In the genomic region with DNA sequence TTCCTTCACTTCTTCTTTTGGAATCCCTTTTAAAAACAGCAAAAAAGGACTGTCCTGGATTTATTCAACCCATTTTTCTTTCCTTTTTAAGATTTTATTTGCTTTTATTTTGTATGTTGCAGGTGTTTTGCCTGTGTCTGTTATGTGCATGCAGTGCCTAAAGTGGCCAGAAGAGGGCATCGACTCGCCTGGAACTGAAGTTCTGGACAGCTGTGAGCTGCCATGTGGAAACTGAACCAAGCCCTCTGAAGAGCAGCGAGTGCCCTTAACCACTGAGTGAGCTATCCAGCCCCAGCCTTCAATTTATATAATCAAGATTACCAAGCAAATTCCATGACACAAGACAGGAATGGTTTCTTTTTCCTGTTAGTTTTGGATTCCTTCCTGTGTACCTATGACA, we compare ENCODE assay signal across 8 mouse cellular contexts. TPM values are rescaled to one million over a fixed set of nuclear protein-coding genes. Genes with fewer than 3 reads are reported as not detected.
DNase-seq lines count a peak whose midpoint lies in the region; ATAC-seq and TF ChIP-seq lines count a peak whose summit lies in the region.

No protein-coding gene starts in this region.

- no peak; the same call in 1 of the 2 replicates for ATAC-seq in liver, embryonic 13.5 days (ENCODE audit: low read depth)

- WGBS in liver, embryonic 13.5 days (ENCODE audit: insufficient replicate concordance), result 10% methylated on average over 3 of the region's 3 CpGs

- TF ChIP-seq POLR2A in cortical plate, adult 2 months (IDR thresholded peaks at IDR 0.05; ENCODE audit: extremely low read depth, insufficient read depth, low read length), result no peak

- peak; percentile 90 for TF ChIP-seq CTCF in layer of hippocampus, adult 2 months (conservative IDR thresholded peaks at IDR 0.05)
- peak; percentile 62 for TF ChIP-seq CTCF in cortical plate, adult 2 months (IDR thresholded peaks at IDR 0.05; ENCODE audit: extremely low read depth, insufficient read depth, low read length)

- H3K36me3 ChIP-seq in liver, embryonic 13.5 days, result peaks cover 35% of the 10 kb centered on the region

- no peaks in the 10 kb centered on the region for H3K9me3 ChIP-seq in liver, embryonic 13.5 days (replicated peaks)

- H3K9ac ChIP-seq in liver, embryonic 13.5 days, result no peak overlapping the region

- no peak overlapping the region for H3K4me2 ChIP-seq in liver, embryonic 13.5 days

- peak; percentile 30 to 57 for DNase-seq in layer of hippocampus, adult 2 months (ENCODE audit: low spot score in 2 of 2)
- no peak for DNase-seq in layer of hippocampus, adult 9-11 months
- peak; percentile 69 for DNase-seq in T-cell, adult 2 months (ENCODE audit: low spot score)
- peak; percentile 80 for DNase-seq in heart, postnatal 4 days
- DNase-seq in liver, embryonic 13.5 days, result peak; percentile 48
- DNase-seq in retina, embryonic 14.5 days (ENCODE audit: low spot score), result peak; percentile 76
- peak; percentile 88 for DNase-seq in thymus, postnatal 4 days

- no peaks in the 10 kb centered on the region for H3K27me3 ChIP-seq in liver, embryonic 13.5 days

- no peak overlapping the region for H3K4me3 ChIP-seq in layer of hippocampus, adult 2 months
- no peak overlapping the region for H3K4me3 ChIP-seq in cortical plate, adult 2 months (ENCODE audit: insufficient read depth, low read length)
- H3K4me3 ChIP-seq in liver, embryonic 13.5 days (replicated peaks), result no peak overlapping the region

- no peaks in the 10 kb centered on the region for H3K4me1 ChIP-seq in cortical plate, adult 2 months (ENCODE audit: control insufficient read depth, insufficient read depth, low read length)
- H3K4me1 ChIP-seq in liver, embryonic 13.5 days (replicated peaks), result peaks cover 5% of the 10 kb centered on the region; the same call in 1 of the 2 replicates

- no peak overlapping the region for H3K27ac ChIP-seq in layer of hippocampus, adult 2 months
- no peak overlapping the region for H3K27ac ChIP-seq in cortical plate, adult 2 months (ENCODE audit: insufficient read depth, low read length)
- H3K27ac ChIP-seq in liver, embryonic 13.5 days, result no peak overlapping the region

RNA-seq across cellular contexts. Expression of a gene that starts 15.4 kb away (rescaled TPM):
- total RNA-seq in layer of hippocampus, adult 2 months (2021), result 10 to 100 TPM; 63.2 to 65.6 TPM
- polyA plus RNA-seq in cortical plate, adult 2 months (2012; rRNA removed), result 68.6 and 69.0 TPM in 2 replicates
- 100 to 1,000 TPM; 259 to 279 TPM for total RNA-seq in heart, postnatal 4 days (2021)
- polyA plus RNA-seq in liver, embryonic 13.5 days (2015; fragmentation: Nextera tagmentation; extraction: Ambion mirVana), result 58.2 and 71.8 TPM in 2 replicates

RNA-seq across cellular contexts. Expression of a gene that starts 57.9 kb away (rescaled TPM):
- 10 to 100 TPM; 17.1 to 17.9 TPM for total RNA-seq in layer of hippocampus, adult 2 months (2021)
- 10.3 and 10.9 TPM in 2 replicates for polyA plus RNA-seq in cortical plate, adult 2 months (2012; rRNA removed)
- total RNA-seq in heart, postnatal 4 days (2021), result 10 to 100 TPM; 14.9 to 16.8 TPM
- polyA plus RNA-seq in liver, embryonic 13.5 days (2015; fragmentation: Nextera tagmentation; extraction: Ambion mirVana), result 8.0 and 11.1 TPM in 2 replicates

RNA-seq across cellular contexts. Expression of a gene that starts 58.2 kb away (rescaled TPM):
- 10 to 100 TPM; 18.9 to 20.5 TPM for total RNA-seq in layer of hippocampus, adult 2 months (2021)
- polyA plus RNA-seq in cortical plate, adult 2 months (2012; rRNA removed), result 5.3 and 7.2 TPM in 2 replicates
- total RNA-seq in heart, postnatal 4 days (2021), result 10 to 100 TPM; 11.5 to 12.5 TPM
- 5.0 and 7.0 TPM in 2 replicates for polyA plus RNA-seq in liver, embryonic 13.5 days (2015; fragmentation: Nextera tagmentation; extraction: Ambion mirVana)
